Mouse (Mus musculus) heart, adult 11 months (tissue): ENCODE data around the gene Fut11.
"Not testable (repeated sequence)": the region's sequence is repeated elsewhere in the genome, so short reads cannot be mapped to it uniquely, and the experiment has no call there.

Source experiments
- DNase-seq: peaks from one replicate; pipeline ENCODE4 v3.0.0; 2022

Gene Fut11

GRCm38 (mm10) chr14:20677906-20678305 is 16.9 kb upstream of the Fut11 start:
- no peak for DNase-seq

DNA sequence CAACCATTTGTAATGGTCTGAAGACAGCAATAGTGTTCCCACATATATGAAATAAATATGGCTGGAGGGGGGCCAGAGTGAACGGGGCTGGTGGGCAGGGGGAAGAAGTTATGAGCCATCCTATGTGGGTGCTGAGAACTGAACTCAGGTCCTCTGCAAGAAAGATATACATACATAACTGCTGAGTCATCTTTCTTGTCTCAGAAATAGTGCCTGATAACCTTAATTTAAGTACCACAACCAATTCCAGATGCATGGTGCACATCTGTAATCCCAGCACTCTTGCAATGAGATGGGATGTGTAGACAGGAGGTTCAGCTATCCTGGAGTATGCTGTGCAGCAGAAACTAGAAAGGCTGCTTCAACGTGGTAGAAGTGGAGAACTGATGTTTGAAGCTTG is 13.0 kb upstream of the Fut11 start:
- DNase-seq: no peak

- no peak for DNase-seq
Observed at GRCm38 (mm10) chr14:20682498-20682897, 12.3 kb upstream of the Fut11 start.

DNA sequence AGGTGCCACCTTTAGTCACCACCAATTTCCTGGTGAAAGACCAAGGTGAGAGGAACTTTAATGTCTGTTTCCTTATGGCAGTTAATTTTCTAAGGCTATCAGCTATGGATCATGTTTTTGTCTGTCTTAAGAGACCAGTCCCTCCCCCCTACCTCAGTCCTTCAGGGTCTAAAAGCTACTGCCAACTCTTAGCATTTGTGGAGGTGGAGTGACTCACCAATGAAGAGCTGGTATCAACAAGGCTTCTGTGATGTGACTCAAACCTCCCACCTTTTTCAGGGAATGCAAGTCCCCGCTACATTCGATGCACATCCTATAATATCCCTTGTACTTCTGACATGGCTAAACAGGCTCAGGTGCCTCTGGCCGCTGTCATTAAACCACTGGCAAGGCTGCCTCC is 8.2 kb upstream of the Fut11 start:
- no peak for DNase-seq

- DNase-seq: no peak
Observed at GRCm38 (mm10) chr14:20689009-20689408, 5.8 kb upstream of the Fut11 start.

- DNase-seq: peak; percentile 88
Observed at GRCm38 (mm10) chr14:20691772-20692171, 3.0 kb upstream of the Fut11 start.

GRCm38 (mm10) chr14:20693589-20694101 is 1.1 kb upstream of the Fut11 start:
- peak; percentile 91 for DNase-seq

GRCm38 (mm10) chr14:20694185-20694883 is 434 bp upstream of the Fut11 start:
- DNase-seq: peak; percentile 88

DNA sequence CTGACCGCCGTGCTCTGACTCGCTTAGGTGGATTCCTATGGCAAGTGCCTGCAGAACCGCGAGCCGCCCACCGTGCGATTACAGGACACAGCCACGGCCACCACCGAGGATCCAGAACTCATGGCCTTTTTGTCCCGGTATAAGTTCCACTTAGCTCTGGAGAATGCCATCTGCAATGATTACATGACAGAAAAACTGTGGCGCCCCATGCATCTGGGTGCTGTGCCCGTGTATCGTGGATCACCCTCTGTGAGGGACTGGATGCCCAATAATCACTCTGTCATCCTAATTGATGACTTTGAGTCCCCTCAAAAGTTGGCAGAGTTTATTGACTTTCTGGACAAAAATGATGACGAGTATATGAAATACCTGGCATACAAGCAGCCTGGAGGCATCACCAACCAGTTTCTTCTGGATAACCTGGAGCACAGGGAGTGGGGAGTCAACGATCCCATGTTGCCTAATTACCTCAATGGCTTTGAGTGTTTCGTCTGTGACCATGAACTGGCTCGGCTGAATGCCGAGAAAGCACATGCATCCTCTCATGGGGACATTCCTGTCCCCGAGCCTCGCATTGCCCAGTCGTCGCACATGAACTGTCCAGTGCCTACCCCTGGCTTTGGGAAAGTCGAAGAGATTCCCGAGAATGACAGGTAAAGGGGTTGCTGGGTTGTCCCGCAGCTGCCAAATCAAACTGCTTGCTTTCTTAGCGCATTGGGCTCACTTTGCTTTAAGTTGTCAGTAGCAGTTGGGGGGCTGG is 1.2 kb downstream of the Fut11 start:
- peak; percentile 95 for DNase-seq

DNA sequence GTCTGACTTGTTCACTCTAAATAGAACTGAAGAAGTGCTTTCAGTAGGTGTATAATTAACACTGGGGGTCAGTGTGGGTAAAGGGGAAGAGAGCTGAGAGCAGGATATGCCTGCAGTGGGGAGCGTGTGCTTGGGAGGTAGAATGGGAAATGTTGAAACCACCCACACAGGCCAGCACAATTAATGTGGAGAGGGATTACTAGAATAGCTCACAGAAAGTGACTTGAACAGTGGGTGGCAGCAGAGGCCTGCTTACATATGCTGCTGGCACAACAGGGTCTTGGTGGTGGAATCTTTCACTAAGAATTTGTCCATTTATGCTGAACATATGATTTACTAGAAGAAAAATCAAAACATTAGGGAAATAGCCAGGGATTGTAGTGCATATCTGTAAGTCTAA is 2.2 kb downstream of the Fut11 start:
- DNase-seq: peak; percentile 94

DNA sequence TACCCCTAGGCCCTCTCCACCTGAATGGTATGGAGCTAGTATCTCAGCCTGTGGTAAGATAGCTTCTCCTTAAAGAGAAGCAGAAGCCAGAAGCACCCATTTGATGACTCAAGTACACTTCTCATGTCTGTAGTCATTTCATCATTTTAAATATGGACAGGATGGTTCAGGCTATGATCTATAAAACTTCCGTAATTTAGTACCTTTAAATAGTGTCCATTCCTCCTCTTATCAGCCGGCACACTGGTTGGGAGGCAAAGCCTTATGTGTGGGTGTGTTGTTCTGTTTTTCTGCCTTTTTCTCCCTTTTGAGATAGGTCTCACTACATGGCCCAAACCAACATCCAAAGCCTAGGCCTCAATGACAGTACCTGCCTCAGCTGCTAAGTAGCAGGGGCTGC is 3.7 kb downstream of the Fut11 start:
- DNase-seq: no peak

- DNase-seq: peak; percentile 86
Observed at GRCm38 (mm10) chr14:20700362-20700761, 5.6 kb downstream of the Fut11 start.

DNA sequence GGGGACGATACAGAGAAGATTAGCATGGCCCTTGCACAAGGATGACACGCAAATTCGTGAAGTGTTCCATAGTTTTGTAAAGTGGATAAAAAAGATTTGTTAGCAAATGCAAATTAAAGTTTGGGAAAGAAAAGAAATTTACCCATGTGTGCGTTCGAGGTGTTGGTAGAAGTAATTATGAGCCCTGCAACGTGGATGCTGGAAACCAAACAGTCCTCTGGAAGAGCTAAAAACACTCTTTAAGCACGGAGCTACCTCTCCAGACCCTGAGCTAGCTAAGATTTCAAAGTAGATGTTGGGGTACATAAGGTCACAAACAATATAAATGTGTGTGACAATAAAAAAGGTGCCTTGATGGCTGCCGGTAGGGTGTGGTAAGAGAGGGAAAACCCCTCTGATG is 6.8 kb downstream of the Fut11 start:
- DNase-seq: no peak

DNA sequence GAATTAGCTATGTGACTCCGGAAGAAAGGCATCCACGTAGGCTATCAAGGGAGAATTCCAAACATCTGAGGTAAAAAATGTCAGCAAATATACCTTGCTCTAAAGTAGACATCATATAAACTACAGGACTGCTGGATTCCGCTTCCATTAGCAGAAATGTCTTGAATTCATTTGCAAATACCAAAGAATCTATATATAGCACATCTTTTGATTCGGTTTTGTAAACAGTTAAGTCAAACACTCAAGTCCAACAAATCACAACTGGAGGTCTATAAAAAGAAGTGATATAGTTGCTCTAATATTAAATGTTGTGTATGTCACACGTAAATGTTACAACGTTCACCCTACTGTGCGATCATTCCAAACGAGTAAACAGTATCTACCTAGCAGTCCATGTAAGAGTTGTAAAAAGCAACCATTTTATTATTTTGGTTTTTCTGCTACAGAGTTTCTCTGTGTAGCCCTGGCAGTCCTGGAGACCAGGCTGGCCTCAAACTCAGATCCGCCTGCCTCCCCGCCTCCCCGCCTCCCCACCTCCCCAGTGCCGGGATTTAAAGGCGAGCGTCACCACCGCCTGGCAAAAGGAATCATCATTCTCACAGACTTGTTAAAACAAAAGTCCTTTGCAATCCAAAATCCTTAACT is 7.5 kb downstream of the Fut11 start:
- no peak for DNase-seq

DNA sequence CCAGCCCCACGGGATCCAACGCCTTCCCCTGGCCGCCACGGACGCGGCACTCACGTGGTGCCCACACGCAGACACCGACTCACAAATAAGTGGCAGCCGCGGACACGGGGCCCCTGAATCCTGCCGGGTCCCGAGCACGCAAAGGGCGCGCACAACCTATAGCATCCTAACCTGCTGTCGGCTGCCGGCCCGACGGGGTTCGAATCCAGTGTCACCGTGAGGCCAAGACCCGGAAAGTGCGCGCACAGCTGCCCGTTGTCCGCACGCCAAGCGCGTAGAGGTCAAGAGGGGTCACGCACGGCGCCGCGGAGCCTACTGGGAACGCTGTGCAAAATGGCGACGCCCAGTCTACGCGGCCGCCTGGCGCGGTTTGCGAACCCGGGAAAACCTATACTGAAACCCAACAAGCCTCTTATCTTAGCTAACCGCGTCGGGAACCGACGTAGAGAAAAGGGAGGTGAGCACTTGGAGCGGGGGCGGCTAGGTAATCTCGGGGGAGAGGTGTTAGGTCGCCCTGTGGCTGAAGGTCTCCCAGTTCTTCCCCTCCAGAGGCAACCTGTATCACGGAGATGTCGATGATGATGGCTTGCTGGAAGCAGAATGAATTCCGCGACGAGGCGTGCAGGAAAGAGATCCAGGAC is 8.1 kb downstream of the Fut11 start, which contains the start of gene Chchd1:
Gene Chchd1 (plus strand): TSS at position 266 of the 641 bp plus-strand sequence.
- peak; percentile 99 for DNase-seq

- DNase-seq: not testable (repeated sequence)
Observed at GRCm38 (mm10) chr14:20703461-20703860, 8.7 kb downstream of the Fut11 start.

GRCm38 (mm10) chr14:20707201-20708190 is 12.7 kb downstream of the Fut11 start, which contains the start of gene Zswim8:
TSS of gene Zswim8 (plus strand) at chr14:20707552.
- DNase-seq: peak; percentile 99

DNA sequence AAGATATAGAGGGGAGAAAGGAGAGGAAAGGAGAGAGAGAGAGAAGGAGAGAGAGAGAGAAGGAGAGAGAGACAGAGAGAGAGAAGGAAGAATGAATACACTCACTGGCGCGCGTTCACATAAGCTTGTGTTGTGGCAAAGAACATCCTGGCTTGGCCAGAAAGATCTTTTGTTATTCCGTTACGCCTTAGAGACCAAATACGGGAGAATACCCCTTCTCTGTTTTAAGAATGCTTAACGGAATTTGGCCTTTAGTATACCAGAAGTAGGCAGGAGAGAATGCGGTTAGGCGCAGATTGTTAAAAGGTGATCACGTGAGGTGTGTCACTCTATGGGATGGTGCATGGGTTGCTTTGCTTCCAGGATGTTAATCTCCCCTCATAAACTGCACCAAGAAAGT is 13.5 kb downstream of the Fut11 start:
- DNase-seq: no peak

- peak; percentile 90 for DNase-seq
Observed at GRCm38 (mm10) chr14:20713832-20714231, 19.1 kb downstream of the Fut11 start.

GRCm38 (mm10) chr14:20718443-20718842 is 23.7 kb downstream of the Fut11 start:
- peak; percentile 91 for DNase-seq

- peak; percentile 90 for DNase-seq
Observed at GRCm38 (mm10) chr14:20719767-20720166, 25.0 kb downstream of the Fut11 start.

- DNase-seq: peak; percentile 91
Observed at GRCm38 (mm10) chr14:20721371-20721770, 26.6 kb downstream of the Fut11 start.
